Mouse (Mus musculus): ENCODE measurements around the gene Prdx3.
"Not testable (repeated sequence)": the region's sequence is repeated elsewhere in the genome, so short reads cannot be mapped to it uniquely, and the experiment has no call there.

Prdx3 gene

DNA sequence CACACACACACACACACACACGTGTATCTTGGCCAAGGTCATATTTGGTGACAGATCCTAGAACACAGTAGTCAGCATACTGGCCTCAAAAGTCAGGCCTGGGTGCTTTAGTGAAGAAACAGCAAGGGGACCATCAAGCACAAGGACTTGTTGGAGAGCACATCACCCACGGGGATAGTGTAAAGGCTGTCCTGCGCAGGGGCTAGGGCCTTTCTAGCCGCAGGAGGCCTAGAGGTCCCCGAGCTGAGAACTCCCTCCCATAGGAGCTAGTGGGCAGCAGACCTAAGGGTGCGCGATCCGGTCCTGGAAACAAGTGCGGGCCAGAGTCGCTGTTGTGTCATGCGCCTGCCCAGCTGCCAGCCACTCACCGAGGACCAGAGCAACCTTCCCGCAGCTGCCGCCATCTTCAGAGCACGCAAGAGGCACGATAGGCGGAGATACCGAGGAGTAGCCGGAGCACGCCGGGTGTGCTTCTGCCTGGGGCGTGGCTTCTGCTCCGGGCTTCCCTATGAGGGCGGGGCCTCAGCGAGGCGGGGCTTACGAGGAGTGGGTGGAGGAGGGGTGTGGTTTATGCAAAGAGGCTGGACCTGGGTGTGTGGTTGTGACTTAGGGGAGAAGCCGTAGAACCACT lies at the start of gene Prdx3:
Gene Prdx3 (minus strand): TSS at position 493 of the 631 bp plus-strand sequence.
- DNase-seq, result peak; percentile 98

DNA sequence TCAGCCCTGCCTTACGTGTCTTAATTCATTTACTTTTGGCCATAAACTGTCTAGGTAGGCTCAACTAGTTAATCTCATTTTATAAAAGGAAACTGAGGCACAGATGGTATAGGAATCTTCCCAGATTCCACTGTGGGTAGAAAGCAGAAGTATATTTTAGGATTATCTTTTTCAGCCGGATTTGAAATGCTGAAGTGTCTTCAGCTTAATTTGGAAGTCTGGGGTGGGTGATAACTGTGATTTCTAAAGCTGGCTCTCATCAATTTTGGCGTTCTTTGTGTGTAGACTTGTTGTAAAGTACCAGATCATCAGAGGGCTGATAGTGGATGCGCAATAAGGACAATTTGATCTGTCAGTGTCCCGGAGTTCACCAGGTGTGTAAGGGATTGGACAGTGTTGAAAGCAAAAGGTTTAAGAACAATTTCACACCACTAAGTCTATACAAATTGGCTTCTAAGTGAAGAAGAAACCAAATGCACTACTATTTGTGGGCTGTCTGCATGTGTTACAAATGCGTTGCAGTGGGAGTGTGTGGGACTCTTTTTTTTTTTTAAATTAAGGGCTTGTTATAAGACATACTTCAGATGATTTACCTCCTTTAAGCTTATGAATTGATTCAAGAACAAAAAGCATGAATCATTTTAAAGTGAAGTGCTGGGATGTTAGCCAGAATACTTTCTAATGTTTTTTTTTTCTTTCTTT lies 42.7 kb upstream of the Prdx3 start:
- no peak for DNase-seq

DNA sequence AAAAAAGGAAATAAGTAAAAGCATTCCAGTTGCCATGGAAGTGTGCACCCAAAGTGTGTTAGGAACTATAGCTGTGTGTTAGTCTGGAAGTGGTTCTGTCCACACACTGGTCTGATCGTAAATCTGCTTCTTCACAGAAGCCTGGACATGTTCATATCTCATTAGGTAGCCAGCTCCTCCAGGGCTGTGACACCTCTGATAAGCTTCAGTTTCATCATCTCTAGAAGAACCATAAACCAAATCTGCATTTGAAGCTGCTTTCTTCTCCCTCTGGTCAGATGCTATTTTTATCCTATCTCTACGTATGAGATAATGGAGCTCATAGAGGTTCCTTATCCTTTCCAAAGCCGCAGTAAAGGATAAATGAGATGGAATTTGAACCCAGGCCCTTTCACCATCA lies 41.5 kb upstream of the Prdx3 start:
- DNase-seq, result no peak

DNA sequence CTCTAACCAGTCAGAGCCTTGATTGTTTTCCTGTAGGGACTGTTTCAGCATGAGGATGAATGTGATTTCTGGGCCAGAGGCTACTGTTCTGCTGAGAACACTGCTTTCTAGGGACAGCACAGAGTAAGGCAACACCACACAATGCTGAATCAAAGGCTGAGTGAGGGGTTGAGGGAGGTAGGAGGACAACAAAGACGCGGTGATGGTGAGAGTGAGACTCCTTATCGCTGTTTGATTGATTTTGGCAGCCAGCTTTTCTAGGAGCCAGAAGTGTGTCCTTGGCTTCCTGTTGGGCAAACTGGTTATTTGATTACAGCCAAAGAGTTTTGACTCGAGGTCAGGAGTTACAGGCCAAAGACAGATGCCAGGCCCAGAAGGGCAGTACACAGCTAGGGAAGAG lies 40.9 kb upstream of the Prdx3 start:
- DNase-seq, result no peak

DNA sequence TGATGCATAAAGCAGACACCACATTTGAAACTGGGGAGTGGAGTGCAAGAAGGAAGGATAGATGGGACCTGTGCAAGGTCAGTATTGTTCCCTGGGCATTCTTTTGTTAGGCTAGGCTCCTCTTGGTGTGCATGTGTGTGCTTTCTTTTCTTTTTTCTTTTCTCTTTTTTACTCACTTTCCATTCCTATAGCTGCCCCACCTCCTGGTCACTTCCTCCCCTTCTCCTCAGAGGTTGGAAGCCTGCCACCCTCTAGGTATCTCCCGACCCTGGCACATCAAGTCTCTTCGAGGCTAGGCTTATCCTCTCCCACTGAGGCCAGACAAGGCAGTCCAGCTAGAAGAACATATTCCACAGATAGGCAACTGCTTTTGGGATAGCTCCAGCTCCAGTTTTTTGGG lies 37.3 kb upstream of the Prdx3 start:
- no peak for DNase-seq

DNA sequence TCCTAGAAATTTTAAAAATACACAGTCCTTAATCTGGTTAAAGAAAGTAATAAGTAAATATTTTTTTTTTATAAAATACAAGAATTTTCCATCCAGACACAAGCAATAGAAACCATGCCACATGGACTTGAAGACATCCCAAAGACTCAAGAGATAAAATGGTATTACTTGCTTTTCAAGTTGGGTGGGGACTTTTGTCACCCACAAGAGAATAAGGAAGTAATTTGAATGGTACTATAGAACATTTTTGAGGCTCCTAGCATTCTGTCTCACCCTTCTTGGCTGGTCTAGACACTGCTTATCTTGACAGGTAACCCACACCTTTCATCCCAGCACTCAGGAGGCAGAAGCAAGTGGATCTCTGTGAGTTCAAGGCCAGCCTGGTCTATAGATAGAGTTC lies 35.9 kb upstream of the Prdx3 start:
- no peak for DNase-seq

DNA sequence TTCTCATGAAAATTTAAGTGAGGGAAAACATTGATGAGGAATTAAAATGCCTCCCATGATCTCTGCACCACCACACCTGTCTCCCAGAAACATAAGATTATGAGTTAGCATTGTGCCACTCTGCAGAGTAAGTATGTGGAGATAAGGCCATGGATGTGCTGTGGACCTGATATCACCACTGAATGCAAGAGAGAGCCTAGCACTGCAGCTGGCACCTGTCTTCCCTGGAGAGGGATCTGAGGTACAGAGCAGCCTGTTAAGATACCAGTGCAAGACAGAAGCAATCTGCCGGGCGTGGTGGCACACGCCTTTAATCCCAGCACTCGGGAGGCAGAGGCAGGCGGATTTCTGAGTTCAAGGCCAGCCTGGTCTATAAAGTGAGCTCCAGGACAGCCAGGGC lies 31.1 kb upstream of the Prdx3 start:
- no peak for DNase-seq

DNA sequence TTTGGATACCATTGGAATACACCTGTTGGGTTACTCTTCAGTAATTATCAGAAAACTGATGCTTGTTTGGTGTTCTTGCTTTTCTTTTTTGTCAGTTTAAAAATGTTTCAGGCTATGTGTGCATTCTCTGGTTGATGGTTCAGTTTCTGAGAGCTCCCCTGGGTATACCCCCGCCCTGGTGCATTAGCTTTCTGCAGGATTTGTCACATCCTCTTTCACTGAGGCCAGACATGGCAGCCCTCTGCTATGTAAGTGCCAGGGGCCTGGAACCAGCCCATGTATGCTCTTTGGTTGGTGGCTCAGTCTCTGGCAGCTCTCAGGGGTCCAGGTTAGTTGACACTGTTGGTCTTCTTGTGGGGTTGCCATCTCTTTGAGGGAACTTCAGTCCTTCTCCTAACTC lies 29.6 kb upstream of the Prdx3 start:
- DNase-seq, result no peak

DNA sequence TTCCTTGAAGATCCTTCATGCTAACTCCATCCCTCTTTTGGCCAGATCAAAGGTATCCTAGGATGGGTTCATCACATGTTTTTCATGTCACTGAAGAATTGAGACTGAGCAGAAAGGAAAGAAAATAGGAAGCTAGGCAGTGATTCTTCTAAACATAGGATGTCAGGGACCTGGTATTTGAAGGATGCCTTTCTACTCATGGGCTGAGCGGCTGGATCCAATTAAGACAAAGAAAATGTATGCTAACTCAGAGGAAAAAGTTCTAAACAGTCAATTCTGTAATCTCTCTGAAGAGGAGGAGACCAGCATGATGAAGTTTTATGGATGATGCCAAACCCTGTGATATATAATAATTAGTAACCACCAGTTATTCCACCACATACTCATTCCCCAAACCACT lies 28.8 kb upstream of the Prdx3 start:
- DNase-seq, result no peak

DNA sequence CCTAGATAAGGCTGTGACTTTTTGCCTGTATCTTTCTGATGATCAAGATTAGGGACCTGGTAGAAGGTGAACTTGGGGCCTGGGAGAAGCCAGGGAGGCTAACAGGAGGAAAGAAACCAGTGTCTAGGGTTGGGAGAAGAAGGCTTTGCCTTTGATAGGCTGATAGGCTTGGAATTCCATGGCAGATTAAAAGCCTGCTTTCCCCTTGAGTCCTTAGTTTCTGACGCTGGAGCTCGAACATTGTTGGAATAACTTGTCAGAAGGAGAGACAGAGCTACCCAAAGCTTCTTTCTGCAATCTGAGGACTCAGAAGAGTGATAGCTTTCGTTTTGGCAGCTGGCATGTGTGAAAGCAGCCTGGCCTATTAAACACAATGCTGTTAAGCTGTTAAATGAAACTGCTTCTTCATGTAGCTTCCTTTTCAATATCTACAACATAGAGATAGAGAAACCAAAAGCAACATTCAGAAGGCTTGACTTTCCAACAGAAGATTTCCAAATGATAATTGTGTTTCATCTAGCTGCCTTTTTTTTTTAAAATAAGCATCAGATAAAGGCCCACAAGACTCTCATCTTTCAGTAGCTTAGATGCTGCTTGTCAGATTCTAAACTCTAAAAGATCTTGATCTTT lies 21.0 kb upstream of the Prdx3 start:
- DNase-seq, result no peak

DNA sequence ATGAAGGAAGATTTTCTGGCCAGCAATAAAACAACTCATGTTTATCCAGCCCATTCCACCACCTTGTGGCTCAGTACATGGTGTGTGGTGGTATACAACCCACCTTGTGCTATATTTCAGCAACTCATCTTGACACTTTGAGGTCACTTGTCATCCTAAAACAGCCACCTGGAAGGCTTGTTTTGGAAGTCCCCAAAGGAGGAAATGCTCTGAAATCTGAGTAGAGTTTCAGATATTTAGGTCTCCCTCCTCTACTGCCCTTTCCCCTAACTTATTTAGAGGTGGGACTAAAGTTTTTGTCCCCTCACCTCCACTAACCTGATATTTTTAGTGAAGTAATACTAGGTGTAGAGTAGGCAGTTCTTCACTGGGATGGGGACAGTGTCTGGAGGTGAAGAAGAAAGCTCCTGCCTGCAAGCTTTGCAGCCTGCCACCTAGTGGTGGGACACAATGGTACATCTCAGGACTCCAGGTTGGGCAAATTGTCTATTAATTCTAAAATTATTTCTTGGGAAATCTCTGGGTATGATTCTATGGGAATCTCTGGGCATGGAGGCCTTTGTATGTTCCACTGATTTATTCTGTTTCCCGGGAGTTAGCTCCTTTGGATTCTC lies 17.7 kb upstream of the Prdx3 start:
- DNase-seq, result peak; percentile 73

DNA sequence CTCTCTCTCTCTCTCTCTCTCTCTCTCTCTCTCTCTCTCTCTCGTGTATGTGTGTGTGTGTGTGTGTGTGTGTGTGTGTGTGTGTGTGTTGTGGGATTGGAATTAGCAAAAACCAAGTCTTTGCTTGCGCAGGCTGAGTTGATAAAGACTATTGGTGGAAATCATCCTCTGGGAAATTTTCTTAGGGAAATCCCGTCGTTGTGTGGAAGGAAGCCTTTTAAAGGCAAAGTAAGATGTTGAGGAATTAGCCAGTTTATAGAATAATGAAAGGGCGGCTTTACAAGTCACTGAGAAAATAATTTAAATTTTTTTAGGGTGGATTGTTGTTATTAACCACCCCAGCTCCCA lies 16.7 kb upstream of the Prdx3 start:
- DNase-seq, result no peak

DNA sequence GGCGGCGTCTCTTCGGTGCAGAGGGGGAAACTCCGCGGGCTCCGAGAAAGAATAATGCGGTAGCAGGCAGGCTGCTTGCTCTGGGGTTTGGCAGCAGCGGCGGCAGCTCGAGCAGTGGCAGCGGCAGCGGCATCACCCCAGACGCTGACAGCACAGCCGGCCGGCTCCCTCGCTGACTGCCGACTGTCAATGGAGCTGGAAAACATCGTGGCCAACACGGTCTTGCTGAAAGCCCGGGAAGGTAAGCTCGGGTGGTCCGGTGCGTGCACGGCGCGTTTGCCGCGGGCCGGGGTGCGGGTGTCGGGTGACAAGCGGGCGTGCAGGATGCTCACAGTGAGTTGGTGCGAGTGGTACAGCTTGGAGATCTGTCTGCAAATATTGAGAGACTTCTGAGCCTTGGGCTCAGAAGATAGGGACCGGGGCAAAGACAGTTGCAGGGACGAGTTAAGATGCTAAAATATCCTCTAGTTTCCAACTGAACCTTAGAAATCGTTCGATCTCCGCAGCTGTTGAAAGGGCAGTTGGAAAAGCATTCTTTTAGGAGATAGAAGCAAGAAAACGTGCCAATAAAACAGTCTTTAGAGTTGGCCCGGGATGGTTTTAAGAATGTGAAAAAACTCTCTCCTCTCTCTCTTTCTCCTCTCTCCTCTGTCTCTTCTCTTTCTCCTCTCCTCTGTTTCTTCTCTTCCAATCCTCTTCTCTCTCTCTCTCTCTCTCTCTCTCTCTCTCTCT lies 16.2 kb upstream of the Prdx3 start:
- DNase-seq, result peak; percentile 66

DNA sequence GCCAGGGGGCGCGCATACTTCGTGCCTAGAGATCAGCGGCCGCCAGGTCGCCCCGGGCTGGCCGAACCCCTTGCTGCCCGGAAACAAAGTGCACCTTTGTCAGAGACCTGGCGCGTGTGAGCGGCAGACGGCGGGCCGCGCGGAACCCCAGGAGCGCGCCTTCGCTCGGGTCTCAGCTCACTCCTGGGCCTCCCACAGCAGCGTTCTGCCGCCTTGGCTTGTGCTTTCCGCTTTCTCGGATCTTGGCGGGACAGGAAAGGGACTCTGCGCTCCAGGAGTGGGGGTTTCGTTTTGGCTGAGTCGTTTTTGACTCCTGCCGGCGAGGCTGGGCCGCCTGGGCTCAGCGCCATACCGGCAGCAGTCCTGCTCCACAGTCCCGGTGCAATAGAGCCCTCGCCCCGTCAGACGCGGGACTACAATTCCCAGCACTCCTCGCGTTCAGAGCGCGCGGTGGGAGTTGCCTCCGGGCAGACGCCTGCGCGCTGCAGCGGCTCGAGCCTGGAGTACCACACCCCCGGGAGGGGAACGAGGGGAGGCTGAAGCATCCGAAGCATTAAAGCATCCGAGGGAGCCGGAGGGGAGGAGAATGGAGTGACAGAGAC lies 15.5 kb upstream of the Prdx3 start, which contains the start of gene Grk5:
Gene Grk5 (plus strand): TSS at position 36 of the 602 bp plus-strand sequence.
- peak; percentile 96 for DNase-seq

DNA sequence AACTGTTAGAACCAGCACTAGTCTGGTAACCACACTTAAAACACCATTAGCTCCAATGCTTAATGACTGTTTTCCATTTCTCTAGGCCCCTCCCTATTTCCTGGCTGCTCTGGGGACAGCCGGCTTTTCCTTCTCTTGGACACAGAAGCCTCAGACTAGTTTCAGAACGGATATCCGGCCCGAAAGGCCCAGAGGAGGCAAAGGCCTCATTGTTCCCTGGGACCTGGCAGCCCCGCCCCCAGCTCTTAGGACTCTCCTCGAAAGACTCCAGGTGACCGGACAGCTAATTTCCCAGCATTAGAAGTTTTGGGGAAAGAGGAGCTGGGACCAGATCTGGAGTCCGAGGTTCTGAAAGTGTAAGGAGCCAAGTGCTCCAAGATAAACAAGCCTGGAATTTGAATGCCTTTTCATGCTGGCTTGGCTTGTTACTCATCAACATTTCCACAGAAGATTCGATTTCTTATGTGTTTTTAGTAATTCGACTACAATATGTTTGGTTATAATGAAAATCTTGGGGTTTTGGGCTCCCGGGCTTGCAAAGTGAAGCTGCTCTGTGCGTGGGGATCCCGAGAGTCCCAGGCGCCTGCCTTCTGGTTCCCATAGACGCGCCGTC lies 14.9 kb upstream of the Prdx3 start:
- DNase-seq, result peak; percentile 81

DNA sequence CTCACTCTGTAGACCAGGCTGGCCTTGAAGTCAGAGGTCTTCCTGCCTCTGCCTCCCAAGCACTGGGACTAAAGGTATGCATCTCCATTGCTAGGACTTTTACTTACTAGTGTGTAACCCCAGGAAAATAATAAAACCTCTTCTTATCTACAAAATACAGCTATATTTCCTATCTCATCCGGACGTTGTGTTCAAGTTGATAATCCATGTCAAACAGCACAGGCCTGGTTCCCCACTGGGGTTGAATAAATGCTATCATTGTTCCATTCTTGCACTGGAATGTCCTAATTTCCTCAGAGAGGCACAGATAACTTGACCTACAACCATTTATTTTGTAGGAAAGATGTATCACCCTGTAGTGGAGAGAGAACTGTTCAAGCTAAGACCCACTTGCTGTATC lies 13.3 kb upstream of the Prdx3 start:
- no peak for DNase-seq

DNA sequence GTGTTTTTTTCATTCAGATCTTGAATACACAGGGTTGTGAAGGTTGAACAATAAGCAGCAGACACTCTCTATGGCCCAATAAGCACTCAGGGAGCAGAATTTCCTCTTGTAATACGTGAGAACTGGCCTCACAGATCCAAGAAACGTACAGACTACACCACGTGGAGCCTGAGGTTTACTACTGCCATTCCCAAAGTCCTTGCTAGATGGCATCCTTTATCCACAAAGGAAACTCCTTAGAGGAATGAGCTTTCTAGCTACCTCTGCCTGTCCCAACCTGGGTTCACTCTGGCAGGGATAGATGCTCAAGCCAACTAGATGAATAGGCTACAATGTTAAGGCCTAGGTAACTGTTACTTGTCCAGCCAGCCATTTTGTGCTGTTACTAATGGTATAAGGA lies 8.8 kb upstream of the Prdx3 start:
- DNase-seq, result peak; percentile 31

DNA sequence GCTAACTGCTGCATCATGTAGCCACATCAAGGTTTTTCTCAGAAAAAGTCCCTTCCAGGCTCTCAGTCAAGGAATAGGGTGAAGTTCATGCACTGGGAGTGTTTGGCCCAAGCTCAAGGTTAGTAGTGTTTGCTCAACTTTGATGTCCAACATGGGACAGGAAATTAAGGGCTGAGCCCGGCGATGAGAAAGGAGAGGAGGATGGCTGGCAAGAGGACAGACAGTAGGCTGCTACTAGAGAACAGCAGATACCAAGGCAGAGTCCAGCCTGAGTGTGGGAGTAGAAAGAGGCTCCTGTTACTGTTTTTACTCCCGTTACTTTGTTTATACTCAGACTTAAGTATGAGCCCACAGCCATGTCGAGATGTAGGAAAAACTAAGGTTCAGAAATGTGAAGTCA lies 855 bp downstream of the Prdx3 start:
- DNase-seq, result peak; percentile 31

DNA sequence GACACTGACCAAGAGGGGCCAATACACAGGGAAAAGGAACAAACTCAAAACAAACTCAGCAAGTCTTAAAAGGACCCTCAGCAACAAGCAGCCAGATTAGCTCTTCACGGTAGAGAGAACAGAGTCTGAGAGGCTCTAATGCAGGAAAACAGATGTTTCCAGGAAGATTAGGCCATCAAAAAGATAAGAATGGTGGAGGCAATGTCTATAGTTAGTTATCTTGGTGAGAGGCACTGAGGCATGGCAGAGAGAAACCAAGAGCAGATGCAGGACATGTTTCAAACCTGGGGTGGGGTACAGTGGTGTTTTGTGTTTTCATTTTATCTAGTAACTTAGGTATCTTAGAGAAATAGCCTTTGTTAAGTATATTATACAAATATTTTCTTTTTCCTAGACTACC lies 2.1 kb downstream of the Prdx3 start:
- DNase-seq, result no peak

DNA sequence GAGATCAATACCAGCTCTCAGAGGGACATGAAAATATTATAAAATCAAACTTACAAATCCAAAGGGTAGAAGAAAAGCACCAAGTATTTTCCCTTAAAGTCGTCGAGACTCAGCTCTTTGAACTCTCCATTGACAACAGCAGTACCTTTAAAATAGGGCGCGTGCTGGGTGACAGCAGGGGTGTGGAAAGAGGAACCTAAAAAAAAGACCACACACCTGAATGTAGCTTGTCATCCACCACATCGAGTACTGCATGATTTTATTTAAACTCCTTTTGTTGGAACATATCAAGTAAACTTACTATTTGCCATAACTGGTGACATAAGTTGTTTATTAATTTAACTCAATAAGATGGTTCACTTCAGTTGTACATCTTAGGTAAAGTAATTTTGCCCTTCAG lies 3.0 kb downstream of the Prdx3 start:
- no peak for DNase-seq

DNA sequence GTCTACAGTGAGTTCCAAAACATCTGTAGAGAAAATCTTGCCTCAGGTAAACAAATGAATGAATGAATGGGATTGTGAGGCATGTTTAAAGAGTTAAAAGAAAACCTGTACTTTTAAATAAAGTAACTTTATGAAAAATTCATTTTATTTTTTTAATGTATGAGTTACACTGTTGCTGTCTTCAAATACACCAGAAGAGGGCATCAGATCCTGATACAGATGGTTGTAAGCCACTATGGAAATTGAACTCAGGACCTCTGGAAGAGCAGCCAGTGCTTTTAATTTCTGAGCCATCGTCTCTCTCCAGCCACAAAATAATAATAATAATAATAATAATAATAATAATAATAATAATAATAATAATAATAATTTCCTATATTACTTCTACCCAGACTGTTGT lies 3.9 kb downstream of the Prdx3 start:
- DNase-seq, result no peak

DNA sequence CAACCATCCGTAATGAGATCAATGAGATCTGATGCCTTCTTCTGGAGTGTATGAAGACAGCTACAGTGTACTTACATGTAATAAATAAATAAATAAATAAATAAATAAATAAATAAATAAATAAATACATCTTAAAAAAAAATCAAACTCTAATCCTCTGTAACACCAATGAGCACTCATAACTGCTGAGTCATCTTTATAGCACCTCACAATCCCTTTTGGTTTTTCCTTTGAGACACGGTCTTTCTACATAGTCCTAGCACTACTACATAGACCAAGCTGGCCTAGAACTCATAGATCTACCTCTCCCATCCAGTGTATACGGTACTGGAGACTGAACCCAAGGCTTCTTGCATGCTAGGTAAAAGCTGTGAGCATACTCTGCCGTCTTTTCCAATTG lies 8.2 kb downstream of the Prdx3 start:
- DNase-seq, result not testable (repeated sequence)

Measured in kidney, adult 18-20 months (tissue).